Mouse (Mus musculus): ENCODE results near the gene Asnsd1.
"Not testable (repeated sequence)": the region's sequence is repeated elsewhere in the genome, so short reads cannot be mapped to it uniquely, and the experiment has no call there.

The Asnsd1 gene

GRCm38 (mm10) chr1:53352327-53353261 is at the start of gene Asnsd1, which contains the start of the genes Asdurf and Gm28551:
Asnsd1 (minus strand) TSS chr1:53352752.
Asdurf (minus strand) TSS chr1:53352619.
Gm28551 (minus strand) TSS chr1:53352667.
- DNase-seq (ENCODE audit: low spot score in 2 of 2): peak; percentile 97 to 98

GRCm38 (mm10) chr1:53393936-53394760 is 41.6 kb upstream of the Asnsd1 start:
- DNase-seq (ENCODE audit: low spot score in 2 of 2): not testable (repeated sequence)

- no peak for DNase-seq (ENCODE audit: low spot score in 2 of 2)
Observed at GRCm38 (mm10) chr1:53388762-53389161, 36.2 kb upstream of the Asnsd1 start.

- DNase-seq (ENCODE audit: low spot score in 2 of 2): no peak
Observed at GRCm38 (mm10) chr1:53384085-53384688, 31.6 kb upstream of the Asnsd1 start.

GRCm38 (mm10) chr1:53377731-53378130 is 25.2 kb upstream of the Asnsd1 start:
- DNase-seq (ENCODE audit: low spot score in 2 of 2): no peak

- not testable (repeated sequence) for DNase-seq (ENCODE audit: low spot score in 2 of 2)
Observed at GRCm38 (mm10) chr1:53375965-53376364, 23.4 kb upstream of the Asnsd1 start.

GRCm38 (mm10) chr1:53358988-53359387 is 6.4 kb upstream of the Asnsd1 start:
- DNase-seq (ENCODE audit: low spot score in 2 of 2): no peak

- DNase-seq (ENCODE audit: low spot score in 2 of 2): no peak
Observed at GRCm38 (mm10) chr1:53341071-53341470, 11.5 kb downstream of the Asnsd1 start.

- DNase-seq (ENCODE audit: low spot score in 2 of 2): not testable (repeated sequence)
Observed at GRCm38 (mm10) chr1:53337403-53337802, 15.1 kb downstream of the Asnsd1 start.

GRCm38 (mm10) chr1:53335465-53335864 is 17.1 kb downstream of the Asnsd1 start:
- no peak for DNase-seq (ENCODE audit: low spot score in 2 of 2)

GRCm38 (mm10) chr1:53333527-53333926 is 19.0 kb downstream of the Asnsd1 start:
- not testable (repeated sequence) for DNase-seq (ENCODE audit: low spot score in 2 of 2)

GRCm38 (mm10) chr1:53324827-53325494 is 27.6 kb downstream of the Asnsd1 start:
- DNase-seq (ENCODE audit: low spot score in 2 of 2): no peak

- DNase-seq (ENCODE audit: low spot score in 2 of 2): no peak
Observed at GRCm38 (mm10) chr1:53324277-53324676, 28.3 kb downstream of the Asnsd1 start.

GRCm38 (mm10) chr1:53323254-53323653 is 29.3 kb downstream of the Asnsd1 start:
- no peak for DNase-seq (ENCODE audit: low spot score in 2 of 2)

GRCm38 (mm10) chr1:53321662-53322344 is 30.7 kb downstream of the Asnsd1 start:
- DNase-seq (ENCODE audit: low spot score in 2 of 2): no peak

- DNase-seq (ENCODE audit: low spot score in 2 of 2): peak; percentile 72 to 73
Observed at GRCm38 (mm10) chr1:53312989-53313967, 39.3 kb downstream of the Asnsd1 start, which contains the start of gene Osgepl1. Osgepl1 (plus strand) TSS chr1:53313624.

GRCm38 (mm10) chr1:53300506-53300905 is 52.0 kb downstream of the Asnsd1 start:
- no peak for DNase-seq (ENCODE audit: low spot score in 2 of 2)

GRCm38 (mm10) chr1:53296581-53297383 is 55.8 kb downstream of the Asnsd1 start, which contains the start of the genes Pms1, Ormdl1 and Gm28778:
Pms1 (minus strand) TSS chr1:53297018.
Ormdl1 (plus strand) TSS chr1:53297095.
Gm28778 (plus strand) TSS chr1:53297111.
- DNase-seq (ENCODE audit: low spot score in 2 of 2): peak; percentile 93 to 96
